In the genomic region with DNA sequence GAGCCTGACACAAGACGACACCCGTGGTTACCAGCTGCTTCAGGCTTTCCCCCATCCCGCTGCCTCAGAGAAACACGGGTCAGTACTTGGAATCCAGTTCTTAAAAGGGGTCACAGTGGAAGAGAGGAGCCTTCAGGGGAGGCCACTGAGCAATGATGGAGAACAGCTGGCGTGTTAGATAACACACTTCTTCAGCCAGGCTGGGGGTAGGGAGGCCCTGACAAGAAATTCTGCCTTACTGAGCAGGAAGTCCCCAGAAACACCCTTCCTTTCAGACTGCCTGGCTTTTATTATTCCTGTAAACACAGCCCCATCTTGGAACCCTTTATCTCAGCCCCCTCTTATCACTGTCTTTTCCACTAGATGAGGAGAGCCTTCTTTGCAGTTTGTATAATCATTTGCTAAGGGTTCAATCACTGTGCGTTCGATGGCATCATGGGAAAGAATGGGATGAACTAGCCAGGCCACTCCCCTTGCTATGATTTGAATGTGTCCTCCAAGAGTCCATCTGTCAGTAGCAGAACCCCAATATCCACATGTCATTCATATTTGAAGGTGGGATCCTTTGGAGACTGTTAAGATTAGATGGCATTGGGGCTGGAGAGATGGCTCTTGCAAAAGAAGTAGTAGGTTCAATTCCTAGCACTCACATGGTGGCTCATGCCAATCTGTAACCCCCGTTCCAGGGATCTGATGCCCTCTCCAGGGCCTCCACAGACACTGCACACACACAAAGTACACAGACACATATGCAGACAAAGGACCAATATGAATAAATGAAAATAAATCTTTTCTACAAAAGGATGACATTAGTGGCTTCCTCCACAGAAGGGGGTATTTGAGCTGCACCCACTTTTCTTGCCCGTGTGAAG, we compare ENCODE assay signal across 8 mouse cellular contexts. TPM values are rescaled to one million over a fixed set of nuclear protein-coding genes. Genes with fewer than 3 reads are reported as not detected.
DNase-seq lines count a peak whose midpoint lies in the region; ATAC-seq and TF ChIP-seq lines count a peak whose summit lies in the region.

No protein-coding gene starts in this region.

- H3K4me3 ChIP-seq in hindbrain, embryonic 15.5 days: no peak overlapping the region
- no peak overlapping the region for H3K4me3 ChIP-seq in hindbrain, embryonic 14.5 days (replicated peaks; ENCODE audit: low read length)
- H3K4me3 ChIP-seq in heart, adult 2 months: no peak overlapping the region
- H3K4me3 ChIP-seq in kidney, embryonic 15.5 days (replicated peaks): no peak overlapping the region
- H3K4me3 ChIP-seq in forebrain, embryonic 14.5 days (ENCODE audit: low read depth, low read length): no peak overlapping the region

- TF ChIP-seq EP300 in heart, adult 2 months (IDR thresholded peaks at IDR 0.05; ENCODE audit: insufficient read depth, low read depth, low read length): peak; percentile 53; the same call in 1 of the 2 replicates

- DNase-seq in hindbrain, embryonic 14.5 days (ENCODE audit: low spot score): no peak
- peak; percentile 47 to 63 for DNase-seq in heart, adult 2 months
- DNase-seq in neural tube, embryonic 10.5 days (ENCODE audit: extremely low spot score, low spot score): no peak
- no peak for DNase-seq in left cerebral cortex, adult 18-20 months (ENCODE audit: low spot score in 2 of 2)
- no peak for DNase-seq in forebrain, embryonic 14.5 days (ENCODE audit: low spot score)

- ATAC-seq in hindbrain, embryonic 15.5 days (ENCODE audit: low FRiP score, low read depth): 0 out of 2 replicates have a peak, but pooled peaks have one; percentile 52
- no peak for ATAC-seq in hindbrain, embryonic 14.5 days (ENCODE audit: low FRiP score)
- ATAC-seq in kidney, embryonic 15.5 days (replicated peaks; ENCODE audit: low FRiP score): peak; percentile 97
- ATAC-seq in megakaryocyte, adult 5-6 weeks (ENCODE audit: poor library complexity, severe bottlenecking): peak; percentile 27; the same call in 1 of the 2 replicates
- no peak for ATAC-seq in forebrain, embryonic 14.5 days

- WGBS in hindbrain, embryonic 15.5 days: 60% methylated on average over 9 of the region's 9 CpGs
- 69% methylated on average over 9 of the region's 9 CpGs for WGBS in hindbrain, embryonic 14.5 days
- WGBS in heart, adult 2 months: 37% methylated on average over 9 of the region's 9 CpGs
- 36% methylated on average over 9 of the region's 9 CpGs for WGBS in kidney, embryonic 15.5 days
- WGBS in forebrain, embryonic 14.5 days: 83% methylated on average over 9 of the region's 9 CpGs

- no peaks in the 10 kb centered on the region for H3K9me3 ChIP-seq in hindbrain, embryonic 15.5 days
- no peaks in the 10 kb centered on the region for H3K9me3 ChIP-seq in hindbrain, embryonic 14.5 days (ENCODE audit: control insufficient read depth, low read length)
- no peaks in the 10 kb centered on the region for H3K9me3 ChIP-seq in kidney, embryonic 15.5 days (replicated peaks)
- H3K9me3 ChIP-seq in forebrain, embryonic 14.5 days (replicated peaks; ENCODE audit: control insufficient read depth, low read length): no peaks in the 10 kb centered on the region

- intact Hi-C loops in heart, adult 2 months (cut with DNase I): no loop called here

- H3K27ac ChIP-seq in hindbrain, embryonic 15.5 days (replicated peaks): no peak overlapping the region
- no peak overlapping the region for H3K27ac ChIP-seq in hindbrain, embryonic 14.5 days
- H3K27ac ChIP-seq in heart, adult 2 months: peak overlapping the region; percentile 33; the same call in 1 of the 2 replicates
- peak overlapping the region; percentile 76 for H3K27ac ChIP-seq in kidney, embryonic 15.5 days
- no peak overlapping the region for H3K27ac ChIP-seq in forebrain, embryonic 14.5 days (ENCODE audit: low read depth, low read length)

- no peak overlapping the region for H3K9ac ChIP-seq in hindbrain, embryonic 15.5 days
- no peak overlapping the region for H3K9ac ChIP-seq in hindbrain, embryonic 14.5 days
- no peak overlapping the region for H3K9ac ChIP-seq in heart, adult 2 months (ENCODE audit: low read depth, low read length)
- H3K9ac ChIP-seq in kidney, embryonic 15.5 days: no peak overlapping the region
- no peak overlapping the region for H3K9ac ChIP-seq in forebrain, embryonic 14.5 days (ENCODE audit: low read length)

- no peaks in the 10 kb centered on the region for H3K27me3 ChIP-seq in hindbrain, embryonic 15.5 days
- no peaks in the 10 kb centered on the region for H3K27me3 ChIP-seq in hindbrain, embryonic 14.5 days (ENCODE audit: control insufficient read depth, insufficient read depth, low read length)
- H3K27me3 ChIP-seq in heart, adult 2 months (ENCODE audit: control insufficient read depth, insufficient read depth, low read length): no peaks in the 10 kb centered on the region
- H3K27me3 ChIP-seq in kidney, embryonic 15.5 days: no peaks in the 10 kb centered on the region
- no peaks in the 10 kb centered on the region for H3K27me3 ChIP-seq in forebrain, embryonic 14.5 days (replicated peaks; ENCODE audit: control insufficient read depth, insufficient read depth, low read length)

- no peaks in the 10 kb centered on the region for H3K79me2 ChIP-seq in heart, adult 2 months (replicated peaks; ENCODE audit: control insufficient read depth, insufficient read depth, low read length)

- H3K36me3 ChIP-seq in hindbrain, embryonic 15.5 days: no peaks in the 10 kb centered on the region
- H3K36me3 ChIP-seq in hindbrain, embryonic 14.5 days (replicated peaks; ENCODE audit: control insufficient read depth, insufficient read depth): no peaks in the 10 kb centered on the region
- no peaks in the 10 kb centered on the region for H3K36me3 ChIP-seq in heart, adult 2 months (ENCODE audit: control insufficient read depth, insufficient read depth, low read length)
- H3K36me3 ChIP-seq in kidney, embryonic 15.5 days: no peaks in the 10 kb centered on the region
- H3K36me3 ChIP-seq in forebrain, embryonic 14.5 days (ENCODE audit: control insufficient read depth, insufficient read depth, low read length): no peaks in the 10 kb centered on the region

- 0 out of 2 replicates have a peak, but pooled peaks have one; percentile 11 for TF ChIP-seq POLR2A in heart, adult 2 months (IDR thresholded peaks at IDR 0.05; ENCODE audit: insufficient read depth, low read depth, low read length)

- no peak for TF ChIP-seq CTCF in heart, adult 2 months (IDR thresholded peaks at IDR 0.05)

- H3K4me2 ChIP-seq in hindbrain, embryonic 15.5 days: no peak overlapping the region
- no peak overlapping the region for H3K4me2 ChIP-seq in hindbrain, embryonic 14.5 days (replicated peaks)
- H3K4me2 ChIP-seq in kidney, embryonic 15.5 days: no peak overlapping the region
- no peak overlapping the region for H3K4me2 ChIP-seq in forebrain, embryonic 14.5 days (ENCODE audit: low read length)

- peaks cover 18% of the 10 kb centered on the region for H3K4me1 ChIP-seq in hindbrain, embryonic 15.5 days (replicated peaks)
- H3K4me1 ChIP-seq in hindbrain, embryonic 14.5 days (replicated peaks; ENCODE audit: control insufficient read depth, insufficient read depth, low read length): 0 out of 2 replicates have a peak, but pooled peaks cover 20% of the 10 kb centered on the region
- peaks cover 3% of the 10 kb centered on the region for H3K4me1 ChIP-seq in heart, adult 2 months (ENCODE audit: control insufficient read depth, insufficient read depth, low read length)
- peaks cover 19% of the 10 kb centered on the region for H3K4me1 ChIP-seq in kidney, embryonic 15.5 days
- peaks cover 12% of the 10 kb centered on the region for H3K4me1 ChIP-seq in forebrain, embryonic 14.5 days (ENCODE audit: control insufficient read depth, insufficient read depth, low read length)

RNA-seq across cellular contexts. Expression of a gene that starts 12.4 kb away (rescaled TPM):
- 12.5 and 13.1 TPM in 2 replicates for polyA plus RNA-seq in hindbrain, embryonic 15.5 days (2015; fragmentation: Nextera tagmentation; extraction: Ambion mirVana)
- polyA plus RNA-seq in hindbrain, embryonic 14.5 days (2014; fragmentation: Nextera tagmentation; extraction: Ambion mirVana): 15.5 and 16.3 TPM in 2 replicates
- 1 to 10 TPM; 2.0 to 2.3 TPM for total RNA-seq in heart, adult 2 months (2021)
- polyA plus RNA-seq in heart, adult 2 months (2012; rRNA removed): 0.84 and 1.3 TPM in 2 replicates
- polyA plus RNA-seq in kidney, embryonic 15.5 days (2015; fragmentation: Nextera tagmentation; extraction: Ambion mirVana): 1.8 TPM in 2 replicates
- 38.6 and 47.9 TPM in 2 replicates for total RNA-seq in megakaryocyte, adult 5-6 weeks (2015)
- 29.9 and 33.5 TPM in 2 replicates for total RNA-seq in megakaryocyte, adult 5-6 weeks (2017)
- total RNA-seq in left cerebral cortex, adult 18-20 months (2021): 10 to 100 TPM; 47.5 to 56.2 TPM
- 14.4 and 15.0 TPM in 2 replicates for polyA plus RNA-seq in forebrain, embryonic 14.5 days (2014; fragmentation: Nextera tagmentation; extraction: Ambion mirVana)

Comparison
In these comparisons a context has a peak if more than half of its experiments do, and no peak if none do; other contexts are left out.
1. ATAC-seq: peak in hindbrain, embryonic 15.5 days (single experiment), kidney, embryonic 15.5 days (single experiment) and megakaryocyte, adult 5-6 weeks (single experiment); none in hindbrain, embryonic 14.5 days (single experiment) and forebrain, embryonic 14.5 days (single experiment).
2. H3K27ac ChIP-seq: peak in heart, adult 2 months (single experiment) and kidney, embryonic 15.5 days (single experiment); none in hindbrain, embryonic 15.5 days (single experiment), hindbrain, embryonic 14.5 days (single experiment) and forebrain, embryonic 14.5 days (single experiment).
3. DNase-seq: peak in heart, adult 2 months (2 of 2); none in hindbrain, embryonic 14.5 days (single experiment), neural tube, embryonic 10.5 days (single experiment), left cerebral cortex, adult 18-20 months (0 of 2) and forebrain, embryonic 14.5 days (single experiment).